Mouse (Mus musculus) adrenal gland, postnatal 10 days (tissue): Measurements from ENCODE around the gene Syvn1. TPM values are rescaled to one million over a fixed set of nuclear protein-coding genes. Genes with fewer than 3 reads are reported as not detected.

ENCODE experiments used
- DNase-seq: peaks from one replicate; pipeline ENCODE4 v3.0.0; 2021; ENCODE audit warnings: mixed read lengths
- long read RNA-seq, 2 experiments: library from polyadenylated mRNA; stranded (forward); transcript quantifications; one replicate each; pipeline ENCODE4 v2.0.0; 2021
- total RNA-seq, 2 experiments: library from RNA; stranded (reverse); gene quantifications; 2 replicates each; pipeline ENCODE4 v1.2.3; 2021

Gene Syvn1
- total RNA-seq: 10 to 100 TPM; 40.5 to 43.7 TPM
- long read RNA-seq, experiment 1, partial matches to known transcripts: 10 of 27 reads
- long read RNA-seq, experiment 1, other reads (novel, unspliced or antisense): 16 of 27 reads
- long read RNA-seq, experiment 2, transcript Syvn1-204 (16 exons, 3,464 nt): major isoform, 7 of 21 reads
- long read RNA-seq, experiment 2, partial matches to known transcripts: 14 of 21 reads
- long read RNA-seq, experiment 2, other reads (novel, unspliced or antisense): 0 of 21 reads

DNA sequence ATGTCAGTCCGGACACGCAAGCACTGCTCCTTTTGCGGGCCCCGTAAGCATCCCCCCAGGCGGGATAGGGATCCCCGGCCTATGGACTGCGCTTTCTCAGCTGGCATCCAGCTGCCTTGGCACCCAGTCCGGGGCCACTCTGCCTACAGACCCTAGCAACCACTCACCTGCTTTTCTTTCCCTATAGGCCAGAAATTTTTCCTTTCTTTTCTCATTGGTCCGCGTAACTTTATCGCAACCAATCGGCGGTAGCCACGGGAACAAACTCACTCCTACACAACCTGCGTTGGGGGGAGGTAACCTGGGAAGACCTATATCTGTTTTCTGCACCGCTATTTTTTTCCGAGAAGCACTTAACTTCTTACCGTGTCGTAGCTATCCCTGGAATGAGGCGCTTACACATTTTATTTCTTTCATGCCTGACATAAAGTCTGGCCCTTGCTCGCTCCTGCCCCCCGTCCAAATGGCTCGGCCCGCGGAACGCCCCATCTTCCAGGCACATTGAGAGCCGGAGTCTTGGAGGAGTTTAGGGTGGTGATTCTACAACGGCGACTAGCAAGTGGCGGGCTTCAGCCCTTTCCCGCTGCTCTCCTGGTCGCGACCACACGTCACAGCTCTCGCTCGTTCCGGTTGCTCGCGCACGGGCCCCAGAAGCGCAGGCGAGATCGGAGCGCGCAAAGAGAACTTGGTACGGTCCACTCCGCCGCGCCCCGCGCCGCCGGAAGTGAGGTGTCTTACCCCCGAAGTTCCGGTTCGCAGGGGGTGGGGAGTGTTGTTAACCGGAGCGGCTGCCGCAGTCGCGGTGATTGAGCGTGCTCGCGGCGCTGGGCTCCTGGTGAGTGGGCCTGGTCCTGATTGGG, at the start of gene Syvn1:
Gene Syvn1, plus strand, starts transcription at position 283 of the 860 bp plus-strand sequence.
- DNase-seq: peak; percentile 93

DNA sequence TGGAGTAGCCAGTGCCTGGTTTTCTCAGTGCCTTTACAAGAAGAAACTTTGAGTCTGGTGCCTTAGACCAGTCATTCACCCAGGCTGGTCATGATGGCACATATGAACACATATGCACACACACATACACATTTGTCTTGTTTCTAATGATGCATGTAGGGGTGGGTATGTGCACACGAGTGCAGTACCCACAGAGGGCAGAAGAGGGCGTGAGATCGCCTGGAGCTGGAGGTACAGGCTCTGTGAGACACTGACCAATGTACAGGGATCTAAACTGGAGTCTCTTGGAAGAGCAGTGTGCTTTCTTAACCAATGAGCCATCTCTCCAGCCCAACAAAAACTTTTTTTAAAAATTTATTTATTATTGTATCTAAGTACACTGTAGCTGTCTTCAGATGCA, 48.2 kb upstream of the Syvn1 start:
- no peak for DNase-seq

DNA sequence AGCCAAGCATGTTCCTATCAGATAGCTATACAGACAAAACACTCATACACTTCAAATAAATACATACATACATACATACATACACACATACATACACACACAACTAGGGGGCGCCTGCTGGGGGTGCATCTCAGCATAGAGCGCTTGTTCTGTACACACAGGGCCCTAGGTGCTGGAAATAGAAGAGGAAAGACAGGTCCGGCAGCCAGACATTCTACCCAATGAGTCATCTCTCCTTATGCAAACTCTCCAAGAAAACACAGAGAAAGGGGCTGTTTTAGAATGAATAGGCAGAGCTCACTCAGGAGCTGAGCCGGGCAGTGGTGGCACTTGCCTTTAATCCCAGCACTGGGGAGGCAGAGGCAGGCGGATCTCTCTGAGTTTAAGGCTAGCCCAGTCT, 46.4 kb upstream of the Syvn1 start:
- no peak for DNase-seq

DNA sequence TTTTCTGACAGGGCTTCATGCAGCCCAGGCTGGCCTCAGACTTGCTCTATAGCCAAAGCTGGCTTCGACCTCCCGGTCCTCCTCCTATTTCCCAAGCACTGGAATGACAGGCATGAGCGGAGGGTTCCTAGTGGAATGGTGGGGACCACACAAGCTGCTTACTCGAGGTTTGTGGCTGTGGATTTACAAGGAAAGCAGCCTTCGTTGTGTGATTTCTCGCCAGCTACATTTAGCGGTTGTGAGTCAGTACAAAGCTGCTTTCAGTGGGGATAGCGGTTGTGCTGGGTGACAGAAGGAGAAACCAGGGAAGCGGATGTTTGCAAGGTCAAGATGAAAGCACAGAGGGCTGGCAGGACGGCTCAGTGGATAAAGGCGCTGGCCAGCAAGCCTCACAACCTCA, 40.8 kb upstream of the Syvn1 start:
- no peak for DNase-seq

DNA sequence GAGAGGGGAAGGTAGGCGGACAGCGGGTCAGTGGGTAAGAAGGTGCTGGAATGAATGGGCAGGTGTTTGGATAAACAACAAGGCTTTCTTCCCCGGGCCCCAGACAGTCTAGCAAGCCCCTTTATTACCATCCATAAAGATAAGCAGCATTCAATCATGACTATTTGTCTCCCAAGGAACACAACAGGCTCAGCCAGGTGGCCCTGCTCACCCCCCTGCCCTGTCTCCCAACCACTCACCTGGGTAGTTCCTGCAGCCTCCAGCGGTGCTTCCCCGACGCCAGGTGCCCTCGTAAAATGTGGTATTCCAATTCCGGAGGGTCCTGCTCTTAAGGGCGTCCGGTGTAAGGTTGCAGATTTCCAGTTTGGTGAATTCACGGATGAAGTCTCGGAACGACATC, 39.4 kb upstream of the Syvn1 start:
- no peak for DNase-seq

DNA sequence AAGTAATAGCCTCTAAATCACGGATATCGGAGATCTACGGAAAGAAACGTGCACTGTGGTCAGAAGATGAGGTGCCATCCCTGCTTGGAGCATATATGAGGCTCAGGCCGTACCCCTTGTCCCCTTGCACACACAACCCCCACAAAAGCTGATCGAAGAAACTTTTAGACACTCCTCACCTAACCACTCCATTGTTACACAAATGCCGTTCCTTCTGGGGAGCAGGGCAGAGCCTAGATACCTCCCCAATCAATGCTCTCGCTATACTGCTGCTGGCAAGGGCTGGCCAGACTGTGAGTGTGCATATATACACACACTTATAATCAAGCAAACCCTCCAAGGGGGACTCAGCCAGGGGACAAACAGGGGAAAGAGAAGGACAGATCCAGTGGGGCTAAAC, 37.2 kb upstream of the Syvn1 start:
- no peak for DNase-seq

DNA sequence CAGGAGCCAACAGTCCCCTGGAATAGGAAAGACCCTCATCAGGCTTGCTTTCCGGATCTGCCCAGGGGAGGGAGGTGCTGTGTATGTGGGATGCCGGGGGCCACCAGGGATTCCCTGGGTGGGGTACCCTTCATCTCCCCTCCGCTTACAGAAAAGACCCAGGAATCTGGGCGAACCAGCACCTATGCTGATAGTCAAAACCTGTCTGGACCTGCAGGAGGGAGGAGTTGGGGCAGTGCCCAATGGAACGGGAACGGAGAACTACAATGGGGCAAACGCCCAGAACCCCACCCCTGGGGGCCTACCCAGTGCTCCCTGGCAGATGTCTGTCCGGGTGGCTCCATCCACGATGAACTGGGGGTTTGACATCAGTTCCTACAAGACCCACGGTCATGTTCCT, 32.7 kb upstream of the Syvn1 start:
- no peak for DNase-seq

DNA sequence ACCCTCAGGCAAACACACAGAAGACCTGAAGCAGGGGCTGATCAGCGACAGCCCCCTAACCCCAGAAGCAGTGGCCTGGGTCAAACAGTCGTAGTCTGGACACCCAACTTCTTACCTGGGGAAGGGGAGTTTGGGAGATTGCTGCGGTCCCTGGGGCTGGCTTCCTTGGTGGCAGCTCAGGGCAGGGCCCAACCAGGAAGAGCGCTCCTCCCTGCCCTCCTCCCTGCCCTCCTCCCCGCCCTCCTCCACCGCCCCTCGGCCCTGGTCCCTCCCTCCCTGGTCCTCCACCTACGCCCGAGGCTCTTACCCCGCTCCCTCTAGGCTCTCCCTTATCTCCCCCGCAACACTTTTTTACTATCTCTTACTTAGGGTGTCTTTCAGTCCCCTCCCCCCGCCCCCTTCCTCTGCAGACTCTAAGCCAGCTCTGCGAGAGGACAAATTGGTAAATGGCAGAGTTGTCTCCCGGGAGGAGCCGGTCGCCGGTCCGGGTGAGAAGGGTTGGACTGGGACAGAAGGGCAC, 31.3 kb upstream of the Syvn1 start:
- peak; percentile 64 for DNase-seq

DNA sequence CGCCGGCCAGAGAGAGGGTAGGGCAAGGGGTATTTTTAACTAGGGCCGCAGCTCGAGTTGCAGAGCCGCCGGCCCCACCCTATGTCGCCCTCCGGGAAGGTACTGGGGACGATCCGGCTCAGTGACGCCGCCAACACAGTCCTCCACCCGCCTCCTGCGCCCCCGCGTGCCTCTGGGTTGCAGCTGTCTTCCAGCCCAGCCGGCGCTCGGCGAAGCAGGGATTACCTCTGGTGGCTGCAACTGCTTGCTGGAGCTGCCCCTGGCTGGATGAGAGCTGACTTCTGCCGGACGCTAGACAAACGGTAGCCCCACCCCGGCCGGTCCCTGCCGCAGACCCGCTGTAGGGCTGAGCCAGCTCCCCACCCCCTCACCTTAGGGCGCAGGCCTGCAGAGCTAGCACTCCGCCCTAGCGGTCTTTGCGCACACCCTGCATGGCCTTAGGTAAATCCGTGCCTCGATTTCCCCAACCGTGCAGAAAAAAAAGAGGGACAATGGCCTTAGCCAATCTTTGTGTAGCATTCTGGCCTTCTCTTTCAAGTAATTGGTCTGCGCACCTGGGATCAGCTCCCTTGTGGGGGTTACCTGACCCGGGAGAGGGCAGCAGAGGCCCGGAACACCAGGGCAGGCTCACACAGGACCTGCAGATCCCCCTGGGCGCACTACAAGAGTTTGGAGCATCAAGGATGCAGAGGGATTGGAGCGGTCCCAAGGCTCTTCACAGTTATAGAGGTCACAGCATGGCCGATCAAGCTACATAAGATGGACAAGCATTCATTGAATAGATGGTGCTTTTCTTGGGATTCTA, 30.7 kb upstream of the Syvn1 start, which contains the start of gene Capn1:
Gene Capn1, minus strand, starts transcription at position 387 of the 805 bp plus-strand sequence.
- DNase-seq: peak; percentile 81

DNA sequence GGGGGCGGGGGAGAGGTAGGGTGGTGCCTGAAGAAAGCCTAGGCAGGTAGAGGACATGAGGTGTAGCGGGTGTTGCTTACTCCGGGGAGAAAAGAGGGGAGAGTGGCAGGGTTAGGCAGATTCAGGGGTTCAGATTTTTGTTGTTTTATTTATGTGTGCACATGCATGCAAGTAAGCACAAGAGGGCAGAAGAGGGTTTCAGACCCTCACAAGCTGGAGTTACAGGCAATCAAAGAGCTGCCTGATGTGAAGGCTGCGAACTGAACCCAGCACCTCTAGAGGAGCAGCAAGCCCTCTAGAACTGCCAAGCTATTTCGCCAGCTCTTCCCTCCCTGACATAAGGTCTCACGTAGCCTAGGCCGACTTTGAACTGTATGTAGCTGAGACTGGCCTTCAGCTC, 29.8 kb upstream of the Syvn1 start:
- DNase-seq: no peak

DNA sequence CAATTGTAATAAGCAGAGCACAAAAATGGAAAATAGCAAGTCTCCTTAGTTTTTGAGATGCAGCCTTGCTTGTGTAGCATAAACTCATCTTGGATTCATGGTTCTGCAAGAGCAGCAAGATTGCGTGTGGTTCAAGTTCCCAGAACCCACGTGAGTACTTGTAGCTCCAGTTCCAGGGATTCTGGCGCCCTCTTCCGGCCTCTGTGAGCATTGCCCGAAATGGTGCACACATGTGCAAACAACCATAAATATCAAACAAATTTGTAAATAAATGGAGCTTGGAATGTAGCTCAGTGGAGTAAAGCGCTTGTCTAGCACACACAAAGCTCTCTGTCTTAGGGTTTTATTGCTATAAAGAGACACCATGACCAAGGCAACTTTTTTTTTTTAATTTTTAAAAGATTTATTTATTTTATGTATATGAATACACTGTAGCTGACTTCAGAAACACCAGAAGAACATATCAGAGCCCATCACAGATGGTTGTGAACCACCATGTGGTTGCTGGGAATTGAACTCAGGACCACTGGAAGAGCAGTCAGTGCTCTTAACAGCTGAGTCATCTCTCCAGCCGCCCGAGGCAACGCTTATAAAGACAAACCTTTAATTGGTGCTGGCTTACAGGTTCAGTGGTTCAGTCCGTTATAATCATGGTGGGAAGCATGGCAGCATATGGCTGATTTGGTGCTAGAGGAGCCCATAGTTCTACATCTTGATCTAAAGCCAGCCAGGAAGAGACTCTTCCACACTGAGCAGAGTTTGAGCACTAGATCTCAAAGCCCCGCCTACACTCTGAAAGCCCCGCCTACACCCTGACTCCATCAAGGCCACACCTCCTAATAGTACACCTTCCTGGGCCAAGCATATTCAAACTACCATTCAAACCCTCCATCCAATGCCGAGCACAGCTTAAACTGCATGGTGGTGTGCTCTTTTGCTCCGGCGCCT, 28.0 kb upstream of the Syvn1 start:
- peak; percentile 93 for DNase-seq

DNA sequence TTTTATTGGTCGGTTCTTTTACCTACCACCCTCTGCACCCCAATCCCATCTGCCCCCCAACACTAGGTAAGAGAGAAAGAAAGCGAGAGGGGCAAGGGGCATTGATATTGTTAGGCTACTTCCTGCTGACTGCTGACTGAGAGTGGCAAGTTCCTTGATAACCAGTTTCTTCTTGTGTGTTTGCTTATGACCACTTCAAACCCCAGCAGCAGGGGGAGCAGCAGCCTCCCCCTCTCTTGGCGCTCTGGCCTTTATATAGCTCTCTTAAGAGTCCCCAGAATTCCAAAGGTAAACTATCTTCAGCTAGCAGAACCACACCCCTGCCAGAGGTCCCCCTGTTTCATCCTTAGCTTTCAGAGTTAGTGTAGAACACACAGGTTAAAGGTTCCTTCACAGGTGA, 26.1 kb upstream of the Syvn1 start:
- no peak for DNase-seq

DNA sequence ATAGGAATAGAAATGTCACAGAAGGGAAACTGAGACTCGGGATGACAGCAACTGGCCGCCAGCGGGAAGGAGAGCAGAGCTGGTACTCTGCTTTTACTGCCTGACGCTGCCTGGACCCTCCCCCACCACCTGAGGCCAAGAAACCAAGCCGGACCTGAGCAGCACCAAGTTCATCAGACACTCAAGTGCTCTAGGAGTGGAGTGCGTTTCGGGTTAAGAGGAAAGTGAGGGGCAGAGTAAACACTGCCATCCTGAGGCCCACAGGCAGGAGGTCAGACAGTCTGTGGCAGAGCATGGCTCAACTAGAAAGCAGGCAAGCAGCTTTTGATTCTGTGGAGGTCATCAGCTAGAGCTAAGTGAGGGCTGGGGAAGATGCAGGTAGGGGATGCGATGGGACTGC, 23.3 kb upstream of the Syvn1 start:
- no peak for DNase-seq

DNA sequence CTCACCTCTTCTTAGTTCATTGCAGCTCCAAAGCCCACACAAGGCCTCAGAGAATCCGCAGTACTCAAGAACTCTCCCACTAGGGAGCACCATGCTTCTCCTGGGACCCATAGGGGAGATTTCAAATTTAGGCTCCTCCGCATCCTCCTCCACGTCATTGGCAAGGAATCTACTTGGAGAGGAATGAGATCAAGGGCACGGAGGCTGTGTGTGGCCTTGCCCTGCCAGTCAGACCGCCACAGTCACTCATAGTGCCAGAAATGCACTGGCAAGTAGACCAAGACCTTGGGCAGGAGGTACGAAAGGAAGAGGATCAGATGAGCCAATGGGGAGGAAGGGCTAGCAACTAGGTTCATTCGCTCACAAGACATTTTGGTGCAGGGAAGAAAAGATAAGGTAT, 22.4 kb upstream of the Syvn1 start:
- peak; percentile 63 for DNase-seq

DNA sequence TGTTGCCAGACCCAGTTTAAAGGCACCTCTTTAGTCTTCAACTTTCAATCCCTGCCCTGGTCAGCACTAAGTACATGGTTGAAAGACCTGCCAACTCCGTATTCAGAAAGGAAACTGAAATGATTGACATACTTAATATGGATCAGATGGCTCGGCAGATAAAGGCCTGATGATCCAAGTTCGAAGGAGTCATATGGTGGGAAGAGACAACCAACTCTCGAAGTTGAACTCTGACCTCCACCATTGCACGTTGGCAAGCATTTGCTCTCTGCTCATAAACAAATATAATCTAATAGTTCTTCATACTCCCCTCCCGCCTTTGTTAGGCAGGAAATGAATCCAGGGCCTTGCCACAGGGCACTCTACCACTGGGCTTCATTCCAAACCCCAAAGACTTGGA, 17.4 kb upstream of the Syvn1 start:
- DNase-seq: no peak

DNA sequence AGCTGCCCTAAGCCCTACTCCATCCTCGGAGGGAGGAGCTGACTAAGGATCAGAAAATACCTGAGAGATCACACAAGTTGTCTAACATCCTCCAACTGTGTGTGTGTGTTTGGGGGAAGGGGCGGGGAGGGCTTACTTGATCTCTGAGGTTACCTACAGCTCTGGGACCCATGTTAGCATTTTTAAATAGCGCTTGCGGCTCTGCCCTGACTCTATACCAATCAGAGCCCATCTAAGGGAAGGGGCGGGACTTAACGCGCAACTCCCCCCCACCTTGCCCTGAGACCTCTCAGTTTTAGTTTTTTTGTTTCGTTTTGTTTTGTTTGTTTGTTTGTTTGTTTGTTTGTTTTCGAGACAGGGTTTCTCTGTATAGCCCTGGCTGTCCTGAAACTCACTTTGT, 16.9 kb upstream of the Syvn1 start:
- no peak for DNase-seq

DNA sequence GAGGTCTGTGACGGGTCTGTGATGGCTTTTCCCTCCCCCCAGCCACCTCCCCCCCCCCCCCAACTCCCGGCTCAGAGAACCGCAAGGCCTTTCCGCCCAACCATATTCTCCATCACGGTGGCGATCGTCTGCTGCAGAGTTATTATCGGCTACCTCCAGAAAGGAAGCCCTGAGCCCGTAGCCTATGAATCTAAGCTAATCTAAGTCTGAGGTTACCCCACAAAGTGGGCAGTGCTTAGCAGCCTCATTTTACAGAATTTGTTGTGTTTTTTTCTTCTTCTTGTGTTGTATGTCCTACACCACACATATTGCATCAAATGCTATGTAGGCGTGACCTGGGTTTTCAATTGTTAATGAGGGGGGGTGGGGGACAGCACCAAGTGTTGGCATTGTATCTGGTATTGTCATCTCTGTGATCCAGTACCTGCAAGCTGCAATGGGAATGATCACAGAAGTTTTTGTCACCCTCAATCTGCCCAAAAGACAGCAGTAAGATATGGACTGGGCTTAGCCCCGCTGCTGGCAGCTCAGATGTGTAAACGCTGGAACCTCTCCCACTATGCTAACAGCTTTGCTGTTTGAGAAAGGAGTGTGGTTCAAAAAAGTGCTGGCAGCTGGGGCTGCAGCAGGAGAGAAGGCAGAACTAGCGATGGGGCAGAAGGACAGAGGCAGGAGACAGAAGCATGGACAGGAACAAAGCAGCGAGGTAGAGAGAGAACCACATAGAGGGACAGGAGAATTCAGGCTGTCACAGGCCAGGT, 15.7 kb upstream of the Syvn1 start:
- DNase-seq: no peak

DNA sequence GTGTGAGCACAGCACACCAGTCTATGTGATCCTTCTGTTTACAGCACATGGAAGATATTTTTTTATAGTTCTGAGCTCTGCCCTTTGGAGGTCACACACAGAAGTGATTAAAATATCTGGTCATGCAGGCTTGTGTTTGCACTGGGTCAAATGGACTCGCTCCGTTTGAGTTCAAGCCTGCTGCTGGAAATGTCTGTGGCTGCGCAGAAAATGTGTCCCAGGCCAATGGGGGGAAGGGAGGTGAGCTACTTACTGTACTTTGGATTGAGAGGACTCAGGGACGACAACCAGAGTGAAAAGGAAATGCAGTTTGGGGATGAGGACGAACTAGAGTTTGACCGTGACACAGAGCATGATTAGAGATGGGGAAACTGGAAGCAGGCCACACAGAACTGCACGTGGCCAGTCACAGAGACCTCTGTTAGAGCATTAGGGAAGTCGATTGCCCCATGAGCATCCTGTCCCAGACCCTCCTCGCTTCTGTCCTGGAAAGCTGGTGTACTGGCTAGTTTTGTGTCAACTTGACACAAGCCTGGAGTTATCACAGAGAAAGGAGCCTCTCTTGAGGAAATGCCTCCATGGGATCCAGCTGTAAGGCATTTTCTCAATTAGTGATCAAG, 10.3 kb upstream of the Syvn1 start:
- DNase-seq: no peak

DNA sequence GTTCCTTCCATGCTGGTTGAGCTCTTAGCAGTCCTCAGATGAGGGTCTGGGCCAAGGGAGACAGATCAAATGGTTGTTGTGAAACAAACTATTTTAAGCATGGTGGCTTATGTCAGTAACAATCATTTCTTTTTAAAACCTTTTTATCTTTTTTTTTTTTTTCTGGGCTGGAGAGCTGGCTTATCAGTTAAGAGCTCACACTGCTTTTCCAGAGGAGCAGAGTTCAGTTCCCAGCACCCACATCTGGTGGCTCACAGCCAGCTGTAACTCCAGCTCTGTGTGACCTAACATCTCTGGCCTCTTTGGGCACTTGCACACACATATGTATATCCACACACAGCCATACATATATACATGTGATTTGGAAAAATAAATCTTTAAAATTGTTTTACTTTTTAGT, 8.7 kb upstream of the Syvn1 start:
- no peak for DNase-seq

DNA sequence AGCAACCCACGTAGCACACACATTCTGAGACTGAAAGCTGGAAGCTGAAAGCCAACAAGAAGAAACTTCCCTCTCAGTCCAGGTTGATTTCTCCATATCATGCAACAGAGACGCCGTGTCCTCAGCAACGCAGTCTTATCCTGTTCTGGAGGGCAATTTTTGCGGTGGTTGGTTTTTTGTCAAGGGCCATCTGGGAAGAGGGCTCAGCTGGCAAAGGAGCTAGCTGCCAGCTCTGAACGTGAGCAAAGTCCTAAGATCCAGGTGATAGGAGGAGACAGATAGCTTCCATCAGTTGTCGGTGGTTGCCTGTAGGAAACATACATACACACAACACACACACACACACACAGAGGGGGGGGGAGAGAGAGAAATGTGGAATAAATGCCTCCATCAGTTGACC, 8.1 kb upstream of the Syvn1 start:
- no peak for DNase-seq
